Mouse (Mus musculus): ENCODE measurements around the gene Banf1.

DNA sequence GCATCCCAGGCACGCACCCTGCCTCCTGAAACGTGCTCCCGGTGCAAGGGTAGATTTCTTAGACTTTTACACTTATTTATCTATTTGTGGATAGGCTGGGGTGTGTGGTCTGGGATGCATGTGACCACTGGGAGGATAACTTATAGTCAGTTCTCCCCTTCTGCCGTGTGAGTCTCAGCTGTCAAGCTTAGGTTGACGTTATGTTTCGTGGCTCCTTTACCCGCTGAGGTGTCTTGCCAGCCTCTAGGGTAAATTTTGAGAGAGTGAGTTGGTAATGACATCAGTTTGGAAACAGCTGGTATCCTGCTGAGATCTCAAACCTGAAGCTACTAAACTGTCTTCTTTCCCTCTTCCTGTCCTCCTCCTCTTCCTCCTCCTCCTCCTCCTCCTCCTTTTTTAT, 39.0 kb upstream of the Banf1 start:
- no peak for TF ChIP-seq CTCF (IDR thresholded peaks at IDR 0.05; ENCODE audit: low read depth)
- no peak for TF ChIP-seq EP300 (IDR thresholded peaks at IDR 0.05; ENCODE audit: low read depth)

Data from liver, postnatal 0 days (tissue).